Mouse (Mus musculus): ENCODE data around the gene Dnajc1.

- TF ChIP-seq CTCF (IDR thresholded peaks at IDR 0.05; ENCODE audit: extremely low read depth, insufficient read depth, low read length), result no peak
- no peak for TF ChIP-seq POLR2A (IDR thresholded peaks at IDR 0.05; ENCODE audit: extremely low read depth, insufficient read depth, low read length)
Observed at GRCm38 (mm10) chr2:18183079-18183478, 209.6 kb downstream of the Dnajc1 start.
